Mouse (Mus musculus): ENCODE measurements around the gene Icosl. TPM values are rescaled to one million over a fixed set of nuclear protein-coding genes. Genes with fewer than 3 reads are reported as not detected.
A peak's percentile ranks its signal among the peaks of the same experiment; 100 is the strongest.

Icosl gene
- polyA plus RNA-seq, 1 experiment = 20.7 TPM

GRCm38 (mm10) chr10:78054633-78055565 lies 14.2 kb upstream of the Icosl start:
- no peak overlapping the region for H3K4me3 ChIP-seq (replicated peaks; ENCODE audit: control insufficient read depth, low read depth, low read length)
- 42% methylated on average over 19 of the region's 19 CpGs for WGBS
- TF ChIP-seq POLR2A (IDR thresholded peaks at IDR 0.05; ENCODE audit: borderline replicate concordance, control insufficient read depth, low read depth, low read length) = no peak
- no peak for TF ChIP-seq CTCF (IDR thresholded peaks at IDR 0.05; ENCODE audit: control insufficient read depth, insufficient read depth, low read length)
- H3K4me1 ChIP-seq (ENCODE audit: control insufficient read depth, insufficient read depth, low read length) = no peaks in the 10 kb centered on the region
- no peak overlapping the region for H3K27ac ChIP-seq (ENCODE audit: control insufficient read depth, insufficient read depth, low read depth, low read length, poor library complexity)

GRCm38 (mm10) chr10:78057056-78057455 lies 12.0 kb upstream of the Icosl start:
- no peak for TF ChIP-seq CTCF (IDR thresholded peaks at IDR 0.05; ENCODE audit: control insufficient read depth, insufficient read depth, low read length)
- no peak for TF ChIP-seq POLR2A (IDR thresholded peaks at IDR 0.05; ENCODE audit: borderline replicate concordance, control insufficient read depth, low read depth, low read length)
- Histone ChIP-seq H3K27ac (ENCODE audit: control insufficient read depth, insufficient read depth, low read depth, low read length, poor library complexity) (no peak overlapping the region), H3K4me1 (ENCODE audit: control insufficient read depth, insufficient read depth, low read length) (no peaks in the 10 kb centered on the region), H3K4me3 (replicated peaks; ENCODE audit: control insufficient read depth, low read depth, low read length) (no peak overlapping the region)
- WGBS = 81% methylated on average over 8 of the region's 8 CpGs

- TF ChIP-seq POLR2A (IDR thresholded peaks at IDR 0.05; ENCODE audit: borderline replicate concordance, control insufficient read depth, low read depth, low read length) = no peak
- no peak for TF ChIP-seq CTCF (IDR thresholded peaks at IDR 0.05; ENCODE audit: control insufficient read depth, insufficient read depth, low read length)
Measured at GRCm38 (mm10) chr10:78063122-78063521, 6.0 kb upstream of the Icosl start.

GRCm38 (mm10) chr10:78067226-78067625 lies 1.9 kb upstream of the Icosl start:
- Histone ChIP-seq H3K27ac (ENCODE audit: control insufficient read depth, insufficient read depth, low read depth, low read length, poor library complexity) (no peak overlapping the region), H3K4me3 (replicated peaks; ENCODE audit: control insufficient read depth, low read depth, low read length) (no peak overlapping the region), H3K4me1 (ENCODE audit: control insufficient read depth, insufficient read depth, low read length) (no peaks in the 10 kb centered on the region; the same call in 1 of the 2 replicates)
- TF ChIP-seq CTCF (IDR thresholded peaks at IDR 0.05; ENCODE audit: control insufficient read depth, insufficient read depth, low read length) (no peak), POLR2A (IDR thresholded peaks at IDR 0.05; ENCODE audit: borderline replicate concordance, control insufficient read depth, low read depth, low read length) (no peak)
- 57% methylated on average over 4 of the region's 4 CpGs for WGBS

More at GRCm38 (mm10) chr10:78063122-78063521, 6.0 kb upstream of the Icosl start:
- 39% methylated on average over 9 of the region's 9 CpGs for WGBS
- H3K4me1 ChIP-seq (ENCODE audit: control insufficient read depth, insufficient read depth, low read length) = no peaks in the 10 kb centered on the region; the same call in 1 of the 2 replicates
- no peak overlapping the region for H3K27ac ChIP-seq (ENCODE audit: control insufficient read depth, insufficient read depth, low read depth, low read length, poor library complexity)
- H3K4me3 ChIP-seq (replicated peaks; ENCODE audit: control insufficient read depth, low read depth, low read length) = no peak overlapping the region

GRCm38 (mm10) chr10:78068541-78068940 lies 561 bp upstream of the Icosl start:
- Histone ChIP-seq H3K4me3 (replicated peaks; ENCODE audit: control insufficient read depth, low read depth, low read length) (peak overlapping the region; percentile 4), H3K4me1 (ENCODE audit: control insufficient read depth, insufficient read depth, low read length) (no peaks in the 10 kb centered on the region; the same call in 1 of the 2 replicates), H3K27ac (ENCODE audit: control insufficient read depth, insufficient read depth, low read depth, low read length, poor library complexity) (no peak overlapping the region)
- 21% methylated on average over 11 of the region's 11 CpGs for WGBS
- TF ChIP-seq POLR2A (IDR thresholded peaks at IDR 0.05; ENCODE audit: borderline replicate concordance, control insufficient read depth, low read depth, low read length) (no peak), CTCF (IDR thresholded peaks at IDR 0.05; ENCODE audit: control insufficient read depth, insufficient read depth, low read length) (no peak)

GRCm38 (mm10) chr10:78074151-78074550 lies 5.0 kb downstream of the Icosl start:
- Histone ChIP-seq H3K4me1 (ENCODE audit: control insufficient read depth, insufficient read depth, low read length) (no peaks in the 10 kb centered on the region; the same call in 1 of the 2 replicates), H3K4me3 (replicated peaks; ENCODE audit: control insufficient read depth, low read depth, low read length) (no peak overlapping the region), H3K27ac (ENCODE audit: control insufficient read depth, insufficient read depth, low read depth, low read length, poor library complexity) (no peak overlapping the region)
- TF ChIP-seq POLR2A (IDR thresholded peaks at IDR 0.05; ENCODE audit: borderline replicate concordance, control insufficient read depth, low read depth, low read length) (no peak), CTCF (IDR thresholded peaks at IDR 0.05; ENCODE audit: control insufficient read depth, insufficient read depth, low read length) (no peak)
- 73% methylated on average over 4 of the region's 4 CpGs for WGBS

GRCm38 (mm10) chr10:78074977-78075376 lies 5.9 kb downstream of the Icosl start:
- H3K4me1 ChIP-seq (ENCODE audit: control insufficient read depth, insufficient read depth, low read length) = no peaks in the 10 kb centered on the region
- H3K4me3 ChIP-seq (replicated peaks; ENCODE audit: control insufficient read depth, low read depth, low read length) = no peak overlapping the region
- no peak overlapping the region for H3K27ac ChIP-seq (ENCODE audit: control insufficient read depth, insufficient read depth, low read depth, low read length, poor library complexity)
- 3% methylated on average over 11 of the region's 11 CpGs for WGBS
- no peak for TF ChIP-seq CTCF (IDR thresholded peaks at IDR 0.05; ENCODE audit: control insufficient read depth, insufficient read depth, low read length)

GRCm38 (mm10) chr10:78077862-78078261 lies 8.8 kb downstream of the Icosl start:
- no peak overlapping the region for H3K27ac ChIP-seq (ENCODE audit: control insufficient read depth, insufficient read depth, low read depth, low read length, poor library complexity)
- TF ChIP-seq POLR2A (IDR thresholded peaks at IDR 0.05; ENCODE audit: borderline replicate concordance, control insufficient read depth, low read depth, low read length) (no peak), CTCF (IDR thresholded peaks at IDR 0.05; ENCODE audit: control insufficient read depth, insufficient read depth, low read length) (no peak)
- H3K4me1 ChIP-seq (ENCODE audit: control insufficient read depth, insufficient read depth, low read length) = no peaks in the 10 kb centered on the region
- 74% methylated on average over 9 of the region's 9 CpGs for WGBS
- no peak overlapping the region for H3K4me3 ChIP-seq (replicated peaks; ENCODE audit: control insufficient read depth, low read depth, low read length)

All from bone marrow, adult 2 months (tissue).